Mouse (Mus musculus) liver, embryonic 16.5 days (tissue): Measurements from ENCODE around the gene S100pbp. TPM values are rescaled to one million over a fixed set of nuclear protein-coding genes. Genes with fewer than 3 reads are reported as not detected.

Experiments used
- ATAC-seq: fragments of 200-750 bp; cut with Nextera tagmentation; 2 replicates; pipeline ENCODE4 v1.8.0; 2017; ENCODE audit warnings: low read depth, mild to moderate bottlenecking, moderate number of reproducible peaks, moderate library complexity
- H3K27ac ChIP-seq: fragments of 300-500 bp; sonication (generic); 2 replicates; pipeline ENCODE4 v1.5.1; 2014; ENCODE audit warnings: mild to moderate bottlenecking, low read length
- H3K27me3 ChIP-seq: fragments of 300-500 bp; sonication (generic); 2 replicates; pipeline ENCODE4 v1.6.1; 2014; ENCODE audit warnings: low read depth, low read length, mixed read lengths; ENCODE audit not compliant: control insufficient read depth, insufficient read depth
- H3K36me3 ChIP-seq: fragments of 300-500 bp; sonication (generic); 2 replicates; pipeline ENCODE4 v1.6.1; 2014; ENCODE audit warnings: mild to moderate bottlenecking; ENCODE audit not compliant: control insufficient read depth, insufficient read depth
- H3K4me1 ChIP-seq: fragments of 300-500 bp; sonication (generic); 2 replicates; pipeline ENCODE4 v1.6.1; 2014; ENCODE audit warnings: low read depth, low read length, mixed read lengths; ENCODE audit not compliant: control insufficient read depth
- H3K4me2 ChIP-seq: fragments of 300-500 bp; sonication (generic); 2 replicates; pipeline ENCODE4 v1.6.1; 2014; ENCODE audit warnings: low read depth, low read length, mixed read lengths
- H3K4me3 ChIP-seq: fragments of 300-500 bp; sonication (generic); 2 replicates; pipeline ENCODE4 v1.5.1; 2014; ENCODE audit warnings: low read depth, mild to moderate bottlenecking, low read length
- H3K9ac ChIP-seq: fragments of 300-500 bp; sonication (generic); 2 replicates; pipeline ENCODE4 v1.6.1; 2014; ENCODE audit warnings: low read depth, low read length
- H3K9me3 ChIP-seq: fragments of 300-500 bp; sonication (generic); replicated peaks from 2 replicates; pipeline ENCODE4 v1.6.1; 2016; ENCODE audit warnings: low read length; ENCODE audit not compliant: control insufficient read depth
- WGBS: fragments of 180-500 bp; shearing (Covaris S2); extraction: QIAGEN DNeasy Blood & Tissue Kit; methylation state at CpG from one replicate; pipeline ENCODE4 v1.1.7; 2014; ENCODE audit not compliant: insufficient replicate concordance; 5-methylcytosine and 5-hydroxymethylcytosine counted together
- polyA plus RNA-seq: library from polyadenylated mRNA; unstranded; fragments of >200 nt; fragmentation: Nextera tagmentation; extraction: Ambion mirVana; gene quantifications from 2 replicates; pipeline ENCODE4 v1.2.1, GENCODE M21; 2015

The S100pbp gene
- polyA plus RNA-seq, 1 experiment from 2014 or later, result 6.1 TPM

DNA sequence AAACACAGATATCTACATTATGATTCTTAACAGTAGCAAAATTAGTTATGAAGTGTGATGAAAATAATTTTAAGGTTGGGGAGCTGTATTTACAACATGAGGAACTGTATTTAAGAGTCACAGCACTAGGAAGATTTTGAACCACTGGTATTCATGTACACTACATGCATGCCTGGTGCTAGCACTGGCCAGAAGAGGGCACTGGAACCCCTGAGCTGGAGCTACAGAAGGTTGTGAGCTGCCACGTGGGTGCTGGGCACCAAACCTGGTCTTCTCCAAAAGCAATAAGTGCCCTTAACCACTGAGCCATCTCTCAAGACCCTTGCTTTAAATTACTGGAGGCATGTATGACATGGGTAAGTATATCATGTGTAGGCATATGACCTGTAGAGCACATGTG is 17.0 kb downstream of the S100pbp start:
- no peaks in the 10 kb centered on the region for H3K27me3 ChIP-seq
- no peak overlapping the region for H3K9ac ChIP-seq
- ATAC-seq, result no peak
- no peak overlapping the region for H3K4me2 ChIP-seq
- H3K9me3 ChIP-seq, result peaks cover 2% of the 10 kb centered on the region; the same call in 1 of the 2 replicates
- peaks cover 14% of the 10 kb centered on the region for H3K36me3 ChIP-seq
- 71% methylated on average over 1 of the region's 1 CpGs for WGBS
- H3K4me3 ChIP-seq, result no peak overlapping the region
- H3K27ac ChIP-seq, result no peak overlapping the region
- H3K4me1 ChIP-seq, result no peaks in the 10 kb centered on the region

DNA sequence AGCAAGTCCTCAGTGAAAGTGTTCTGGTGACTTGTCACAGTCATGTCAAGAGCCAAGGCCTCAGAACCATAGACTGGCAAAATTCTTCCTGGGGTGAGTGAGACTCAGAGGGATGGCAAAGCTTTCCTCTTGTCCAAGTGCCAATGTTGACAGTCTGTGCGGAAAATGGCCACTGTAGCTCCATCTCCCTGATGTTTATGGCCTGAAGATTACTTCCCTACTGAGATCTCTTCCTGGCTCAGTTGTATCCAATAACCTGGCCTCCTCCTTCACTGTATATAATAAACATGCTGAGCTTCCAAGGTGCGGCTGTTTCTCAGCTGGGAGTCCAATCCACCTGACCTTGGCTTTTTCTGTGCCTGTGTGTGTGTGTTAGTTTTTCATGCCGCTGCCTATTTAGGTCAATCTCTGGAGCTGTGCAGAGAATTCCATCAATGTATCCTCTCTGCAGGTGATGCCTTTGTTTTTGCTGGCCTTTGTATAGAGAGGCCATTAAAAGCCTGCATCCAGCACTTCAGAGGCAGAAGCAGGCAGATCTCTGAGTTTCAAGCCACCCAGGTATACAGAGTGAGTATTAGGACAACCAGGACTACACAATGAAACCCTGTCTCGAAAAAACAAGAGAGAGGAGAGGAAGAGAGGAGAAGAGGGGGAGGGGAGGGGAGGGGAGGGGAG is 27.8 kb downstream of the S100pbp start:
- no peak for ATAC-seq
- 78% methylated on average over 4 of the region's 4 CpGs for WGBS
- H3K27me3 ChIP-seq, result no peaks in the 10 kb centered on the region
- no peak overlapping the region for H3K4me3 ChIP-seq
- no peak overlapping the region for H3K4me2 ChIP-seq
- H3K4me1 ChIP-seq, result peaks cover 6% of the 10 kb centered on the region
- no peak overlapping the region for H3K9ac ChIP-seq
- H3K27ac ChIP-seq, result no peak overlapping the region
- no peaks in the 10 kb centered on the region for H3K9me3 ChIP-seq
- peaks cover 7% of the 10 kb centered on the region for H3K36me3 ChIP-seq

DNA sequence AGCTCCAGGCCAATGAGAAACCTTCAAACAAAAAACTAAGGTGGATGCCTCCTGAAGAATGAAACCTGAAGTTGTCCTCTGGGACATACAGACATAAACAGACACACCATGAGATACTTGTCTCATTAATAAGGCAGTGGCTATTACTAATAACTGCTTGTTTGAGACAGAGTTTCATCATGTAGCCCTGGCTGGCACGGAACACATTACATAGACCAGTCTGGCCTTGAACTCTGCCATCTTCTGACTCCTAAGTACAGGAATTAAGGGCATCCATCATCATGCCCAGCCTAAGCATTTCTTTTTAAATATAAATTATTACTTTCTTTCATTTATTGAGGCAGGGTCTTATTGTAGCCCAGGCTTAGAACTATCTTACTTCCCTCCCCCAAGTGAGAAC is 28.5 kb downstream of the S100pbp start:
- Histone ChIP-seq H3K9ac (no peak overlapping the region), H3K9me3 (no peaks in the 10 kb centered on the region), H3K4me3 (no peak overlapping the region), H3K27ac (no peak overlapping the region), H3K4me1 (peaks cover 6% of the 10 kb centered on the region), H3K4me2 (no peak overlapping the region), H3K36me3 (peaks cover 7% of the 10 kb centered on the region), H3K27me3 (no peaks in the 10 kb centered on the region)
- WGBS, result 91% methylated on average over 1 of the region's 1 CpGs
- no peak for ATAC-seq

DNA sequence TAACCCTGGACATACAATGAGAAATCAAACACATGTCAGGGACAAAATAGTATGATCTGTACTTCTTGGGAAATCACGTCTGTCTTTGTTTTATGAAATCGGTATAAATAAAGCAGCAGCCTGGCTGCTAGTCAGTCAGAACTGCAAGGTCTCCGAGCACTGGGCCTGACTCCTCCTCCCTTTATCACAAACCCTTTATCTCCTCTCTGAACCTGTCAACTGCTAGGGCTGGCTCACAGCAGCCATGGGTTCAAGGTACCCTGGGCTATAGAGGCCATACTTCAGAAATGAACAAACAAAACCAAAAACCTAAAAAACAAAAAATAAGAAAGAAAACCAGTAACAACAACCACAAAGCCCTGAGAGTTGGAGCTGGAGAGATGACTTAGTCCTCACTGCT is 31.0 kb downstream of the S100pbp start:
- WGBS, result 28% methylated on average over 3 of the region's 3 CpGs
- Histone ChIP-seq H3K36me3 (no peaks in the 10 kb centered on the region; the same call in 1 of the 2 replicates), H3K27ac (no peak overlapping the region), H3K4me2 (no peak overlapping the region), H3K4me3 (no peak overlapping the region), H3K9me3 (no peaks in the 10 kb centered on the region), H3K9ac (no peak overlapping the region), H3K4me1 (peaks cover 6% of the 10 kb centered on the region), H3K27me3 (no peaks in the 10 kb centered on the region)
- ATAC-seq, result peak; percentile 93

DNA sequence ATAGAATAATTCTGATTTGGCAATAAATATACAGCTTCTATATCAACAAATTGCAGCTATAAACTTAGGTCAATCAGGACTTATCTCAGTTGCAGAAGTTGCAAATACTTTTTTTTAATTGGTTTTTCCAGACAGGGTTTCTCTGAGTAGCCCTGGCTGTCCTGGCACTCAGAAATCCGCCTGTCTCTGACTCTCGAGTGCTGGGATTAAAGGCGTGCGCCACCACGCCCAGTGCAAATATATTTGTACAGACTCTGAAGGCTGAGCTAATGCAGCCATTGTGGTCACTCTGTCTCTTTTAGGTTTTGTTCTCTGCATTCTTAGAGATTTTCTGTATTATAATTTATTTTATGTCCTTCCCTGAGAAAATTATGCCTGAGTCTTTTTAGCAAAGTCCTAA is 32.0 kb downstream of the S100pbp start:
- H3K9ac ChIP-seq, result no peak overlapping the region
- H3K4me3 ChIP-seq, result no peak overlapping the region
- peaks cover under 1% of the 10 kb centered on the region; the same call in 1 of the 2 replicates for H3K36me3 ChIP-seq
- no peak overlapping the region for H3K27ac ChIP-seq
- 69% methylated on average over 5 of the region's 5 CpGs for WGBS
- peaks cover 6% of the 10 kb centered on the region for H3K4me1 ChIP-seq
- no peak overlapping the region for H3K4me2 ChIP-seq
- H3K27me3 ChIP-seq, result no peaks in the 10 kb centered on the region
- no peaks in the 10 kb centered on the region for H3K9me3 ChIP-seq
- ATAC-seq, result no peak

DNA sequence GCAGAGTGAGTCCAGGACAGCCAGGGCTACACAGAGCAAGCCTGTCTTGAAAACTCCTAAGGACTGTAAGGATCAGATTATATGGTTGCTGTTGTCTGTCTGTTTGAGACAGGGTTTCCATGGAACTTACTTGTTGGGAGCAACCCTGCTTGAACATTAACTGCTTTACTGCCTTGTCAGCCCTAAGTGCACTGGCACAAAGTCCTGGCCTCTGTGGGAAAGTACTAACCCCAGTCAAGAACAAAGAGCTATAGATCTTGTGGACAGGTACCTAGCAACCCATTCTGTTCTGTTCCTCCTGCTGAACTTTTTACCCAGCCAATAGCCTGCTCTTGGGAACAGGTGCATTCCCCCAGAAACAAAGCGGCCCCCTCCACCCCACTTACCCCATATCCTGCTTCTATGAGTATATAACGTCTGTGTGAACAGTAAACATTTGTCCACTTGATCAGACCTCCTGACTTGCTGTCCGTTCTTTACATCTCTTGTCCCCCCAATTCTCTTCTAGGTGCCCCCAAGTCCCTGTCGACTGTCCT is 38.2 kb downstream of the S100pbp start:
- no peak overlapping the region for H3K4me2 ChIP-seq
- peaks cover 10% of the 10 kb centered on the region for H3K36me3 ChIP-seq
- H3K4me3 ChIP-seq, result no peak overlapping the region
- no peaks in the 10 kb centered on the region for H3K9me3 ChIP-seq
- 75% methylated on average over 4 of the region's 4 CpGs for WGBS
- H3K4me1 ChIP-seq, result no peaks in the 10 kb centered on the region
- no peaks in the 10 kb centered on the region for H3K27me3 ChIP-seq
- ATAC-seq, result no peak
- H3K27ac ChIP-seq, result no peak overlapping the region
- no peak overlapping the region for H3K9ac ChIP-seq

DNA sequence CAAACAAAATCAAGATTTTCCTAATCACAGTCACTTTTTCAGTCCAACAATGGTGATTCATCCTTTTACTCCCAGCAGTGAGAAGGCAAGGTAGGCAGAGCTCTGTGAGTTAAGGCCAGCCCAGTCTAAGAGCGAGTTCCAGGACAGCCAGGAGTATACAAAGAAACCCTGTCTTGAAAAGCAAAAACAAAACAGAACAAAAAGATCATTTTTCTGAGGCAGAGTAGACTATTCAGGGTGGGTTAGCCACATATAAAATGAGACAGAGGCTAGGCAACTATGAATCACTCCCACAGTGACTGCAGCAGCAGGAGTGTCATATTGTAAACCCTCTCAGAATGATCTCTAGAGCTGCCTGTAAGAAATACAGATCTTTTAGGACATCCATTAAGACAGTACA is 40.2 kb downstream of the S100pbp start:
- 77% methylated on average over 1 of the region's 1 CpGs for WGBS
- no peak for ATAC-seq
- Histone ChIP-seq H3K4me2 (no peak overlapping the region), H3K36me3 (peaks cover 10% of the 10 kb centered on the region), H3K9ac (no peak overlapping the region), H3K4me3 (no peak overlapping the region), H3K27ac (no peak overlapping the region), H3K4me1 (no peaks in the 10 kb centered on the region), H3K9me3 (no peaks in the 10 kb centered on the region), H3K27me3 (no peaks in the 10 kb centered on the region)

DNA sequence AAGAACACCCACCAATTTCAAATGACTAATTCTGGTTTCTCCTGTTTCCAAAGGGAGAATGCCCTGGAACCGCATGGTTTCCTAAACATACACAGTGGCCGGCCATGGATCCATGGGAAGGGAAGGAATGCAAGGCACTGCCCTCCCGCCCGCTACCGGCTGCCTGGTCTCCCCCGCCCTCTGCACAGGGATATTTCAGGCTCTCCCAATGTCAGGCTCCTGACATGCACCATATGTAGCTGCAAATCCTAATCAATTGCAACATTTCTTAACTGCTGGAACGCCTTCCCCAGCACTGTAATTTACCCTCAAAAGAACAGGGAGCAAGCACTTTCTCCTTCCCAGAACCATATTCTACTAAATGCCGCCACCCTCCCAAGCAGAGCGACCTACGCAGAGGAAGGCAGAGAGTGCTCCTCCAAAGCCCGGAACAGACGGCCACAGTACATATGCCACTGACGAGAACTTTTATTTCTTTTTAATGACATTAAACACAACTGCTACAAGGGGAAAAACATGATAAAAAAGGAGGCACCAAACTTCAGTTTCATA is 41.9 kb downstream of the S100pbp start:
- no peaks in the 10 kb centered on the region; the same call in 1 of the 2 replicates for H3K4me1 ChIP-seq
- no peak overlapping the region for H3K27ac ChIP-seq
- H3K9ac ChIP-seq, result no peak overlapping the region
- H3K4me3 ChIP-seq, result no peak overlapping the region
- no peaks in the 10 kb centered on the region for H3K9me3 ChIP-seq
- ATAC-seq, result no peak
- WGBS, result 82% methylated on average over 13 of the region's 13 CpGs
- H3K36me3 ChIP-seq, result peaks cover 10% of the 10 kb centered on the region
- no peaks in the 10 kb centered on the region for H3K27me3 ChIP-seq
- no peak overlapping the region for H3K4me2 ChIP-seq

DNA sequence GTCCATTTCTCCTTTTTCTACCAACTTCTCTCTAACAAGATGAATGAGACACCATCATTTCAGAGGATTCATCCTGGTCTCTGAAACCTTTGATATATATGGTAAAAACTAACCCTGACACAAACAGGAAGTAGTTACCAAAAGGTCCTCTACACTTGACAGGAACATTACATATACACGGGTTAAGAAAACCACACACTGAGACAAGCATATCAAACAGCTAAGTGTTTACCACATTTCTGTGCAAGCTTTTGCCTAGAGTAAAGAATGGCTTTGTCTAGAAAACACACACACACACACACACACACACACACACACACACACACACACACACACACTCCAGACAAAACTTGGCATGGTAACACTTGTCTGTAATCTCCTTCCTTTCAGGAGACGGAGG is 43.1 kb downstream of the S100pbp start:
- Histone ChIP-seq H3K4me3 (no peak overlapping the region), H3K4me2 (no peak overlapping the region), H3K9ac (no peak overlapping the region), H3K36me3 (peaks cover 7% of the 10 kb centered on the region), H3K27me3 (no peaks in the 10 kb centered on the region), H3K9me3 (no peaks in the 10 kb centered on the region), H3K27ac (0 out of 2 replicates have a peak overlapping the region, but pooled peaks have one; percentile 16), H3K4me1 (peaks cover 9% of the 10 kb centered on the region)
- ATAC-seq, result no peak
- WGBS, result 18% methylated on average over 2 of the region's 2 CpGs
